Mouse (Mus musculus): ENCODE data around the gene Prdx5. TPM values are rescaled to one million over a fixed set of nuclear protein-coding genes. Genes with fewer than 3 reads are reported as not detected.
A peak's percentile ranks its signal among the peaks of the same experiment; 100 is the strongest.
"Not testable (repeated sequence)": the region's sequence is repeated elsewhere in the genome, so short reads cannot be mapped to it uniquely, and the experiment has no call there.

The Prdx5 gene
- polyA plus RNA-seq, 1 experiment from 2014 or later: 117 TPM

- Histone ChIP-seq H3K27ac (ENCODE audit: low read depth, low read length) (no peak overlapping the region), H3K9ac (ENCODE audit: low read depth, low read length) (no peak overlapping the region), H3K4me3 (ENCODE audit: low read depth, low read length) (no peak overlapping the region), H3K27me3 (replicated peaks; ENCODE audit: control insufficient read depth, insufficient read depth, low read length) (no peaks in the 10 kb centered on the region), H3K9me3 (ENCODE audit: control insufficient read depth, low read length) (no peaks in the 10 kb centered on the region), H3K36me3 (ENCODE audit: control insufficient read depth, insufficient read depth, low read length) (peaks cover 30% of the 10 kb centered on the region), H3K4me1 (replicated peaks; ENCODE audit: control insufficient read depth, insufficient read depth, low read length) (peaks cover 23% of the 10 kb centered on the region), H3K4me2 (no peak overlapping the region)
- DNase-seq (ENCODE audit: low spot score) (no peak), ATAC-seq (replicated peaks; ENCODE audit: low FRiP score) (no peak)
- WGBS: 86% methylated on average over 9 of the region's 9 CpGs
Measured at GRCm38 (mm10) chr19:6914540-6914939, 4.6 kb upstream of the Prdx5 start.

- Histone ChIP-seq H3K4me3 (ENCODE audit: low read depth, low read length) (no peak overlapping the region), H3K9me3 (ENCODE audit: control insufficient read depth, low read length) (no peaks in the 10 kb centered on the region), H3K36me3 (ENCODE audit: control insufficient read depth, insufficient read depth, low read length) (peaks cover 28% of the 10 kb centered on the region), H3K4me1 (replicated peaks; ENCODE audit: control insufficient read depth, insufficient read depth, low read length) (peaks cover 23% of the 10 kb centered on the region), H3K4me2 (no peak overlapping the region), H3K27ac (ENCODE audit: low read depth, low read length) (no peak overlapping the region), H3K9ac (ENCODE audit: low read depth, low read length) (no peak overlapping the region), H3K27me3 (replicated peaks; ENCODE audit: control insufficient read depth, insufficient read depth, low read length) (no peaks in the 10 kb centered on the region)
- ATAC-seq (replicated peaks; ENCODE audit: low FRiP score): no peak
- 82% methylated on average over 11 of the region's 11 CpGs for WGBS
- DNase-seq (ENCODE audit: low spot score): no peak
Measured at GRCm38 (mm10) chr19:6913991-6914390, 4.1 kb upstream of the Prdx5 start.

GRCm38 (mm10) chr19:6913036-6913435, 3.1 kb upstream of the Prdx5 start:
- H3K9me3 ChIP-seq (ENCODE audit: control insufficient read depth, low read length): no peaks in the 10 kb centered on the region
- no peak overlapping the region for H3K4me2 ChIP-seq
- H3K4me3 ChIP-seq (ENCODE audit: low read depth, low read length): no peak overlapping the region
- DNase-seq (ENCODE audit: low spot score) (no peak), ATAC-seq (replicated peaks; ENCODE audit: low FRiP score) (no peak)
- WGBS: 80% methylated on average over 6 of the region's 6 CpGs
- no peak overlapping the region for H3K9ac ChIP-seq (ENCODE audit: low read depth, low read length)
- peaks cover 29% of the 10 kb centered on the region for H3K4me1 ChIP-seq (replicated peaks; ENCODE audit: control insufficient read depth, insufficient read depth, low read length)
- H3K36me3 ChIP-seq (ENCODE audit: control insufficient read depth, insufficient read depth, low read length): peaks cover 28% of the 10 kb centered on the region
- H3K27me3 ChIP-seq (replicated peaks; ENCODE audit: control insufficient read depth, insufficient read depth, low read length): no peaks in the 10 kb centered on the region
- H3K27ac ChIP-seq (ENCODE audit: low read depth, low read length): no peak overlapping the region

GRCm38 (mm10) chr19:6912205-6912970, 2.5 kb upstream of the Prdx5 start:
- Histone ChIP-seq H3K4me3 (ENCODE audit: low read depth, low read length) (peak overlapping the region; percentile 3; the same call in 1 of the 2 replicates), H3K9me3 (ENCODE audit: control insufficient read depth, low read length) (no peaks in the 10 kb centered on the region), H3K4me1 (replicated peaks; ENCODE audit: control insufficient read depth, insufficient read depth, low read length) (peaks cover 35% of the 10 kb centered on the region), H3K4me2 (no peak overlapping the region), H3K27ac (ENCODE audit: low read depth, low read length) (no peak overlapping the region), H3K27me3 (replicated peaks; ENCODE audit: control insufficient read depth, insufficient read depth, low read length) (no peaks in the 10 kb centered on the region), H3K36me3 (ENCODE audit: control insufficient read depth, insufficient read depth, low read length) (peaks cover 28% of the 10 kb centered on the region), H3K9ac (ENCODE audit: low read depth, low read length) (no peak overlapping the region)
- DNase-seq (ENCODE audit: low spot score) (peak; percentile 32), ATAC-seq (replicated peaks; ENCODE audit: low FRiP score) (no peak)
- WGBS: 90% methylated on average over 15 of the region's 15 CpGs

- H3K36me3 ChIP-seq (ENCODE audit: control insufficient read depth, insufficient read depth, low read length): peaks cover 33% of the 10 kb centered on the region
- peak overlapping the region; percentile 89 for H3K4me2 ChIP-seq
- H3K9me3 ChIP-seq (ENCODE audit: control insufficient read depth, low read length): no peaks in the 10 kb centered on the region
- WGBS: 86% methylated on average over 19 of the region's 19 CpGs
- DNase-seq (ENCODE audit: low spot score) (peak; percentile 31), ATAC-seq (replicated peaks; ENCODE audit: low FRiP score) (no peak)
- peak overlapping the region; percentile 47 for H3K27ac ChIP-seq (ENCODE audit: low read depth, low read length)
- peaks cover 33% of the 10 kb centered on the region for H3K4me1 ChIP-seq (replicated peaks; ENCODE audit: control insufficient read depth, insufficient read depth, low read length)
- H3K9ac ChIP-seq (ENCODE audit: low read depth, low read length): peak overlapping the region; percentile 42
- H3K4me3 ChIP-seq (ENCODE audit: low read depth, low read length): peak overlapping the region; percentile 77
- no peaks in the 10 kb centered on the region for H3K27me3 ChIP-seq (replicated peaks; ENCODE audit: control insufficient read depth, insufficient read depth, low read length)
Measured at GRCm38 (mm10) chr19:6911101-6912074, 1.5 kb upstream of the Prdx5 start.

GRCm38 (mm10) chr19:6910306-6910705, 400 bp upstream of the Prdx5 start:
- H3K27me3 ChIP-seq (replicated peaks; ENCODE audit: control insufficient read depth, insufficient read depth, low read length); H3K9me3 ChIP-seq (ENCODE audit: control insufficient read depth, low read length): not testable (repeated sequence)
- H3K4me3 ChIP-seq (ENCODE audit: low read depth, low read length): peak overlapping the region; percentile 77
- peak overlapping the region; percentile 99 for H3K27ac ChIP-seq (ENCODE audit: low read depth, low read length)
- H3K36me3 ChIP-seq (ENCODE audit: control insufficient read depth, insufficient read depth, low read length): peaks cover 40% of the 10 kb centered on the region
- ATAC-seq (replicated peaks; ENCODE audit: low FRiP score) (peak; percentile 63), DNase-seq (ENCODE audit: low spot score) (peak; percentile 67)
- WGBS: 1% methylated on average over 30 of the region's 30 CpGs
- peak overlapping the region; percentile 84 for H3K9ac ChIP-seq (ENCODE audit: low read depth, low read length)
- peaks cover 24% of the 10 kb centered on the region for H3K4me1 ChIP-seq (replicated peaks; ENCODE audit: control insufficient read depth, insufficient read depth, low read length)
- H3K4me2 ChIP-seq: peak overlapping the region; percentile 89

GRCm38 (mm10) chr19:6909021-6909420, 885 bp downstream of the Prdx5 start:
- peaks cover 21% of the 10 kb centered on the region for H3K4me1 ChIP-seq (replicated peaks; ENCODE audit: control insufficient read depth, insufficient read depth, low read length)
- ATAC-seq (replicated peaks; ENCODE audit: low FRiP score): no peak
- peaks cover 43% of the 10 kb centered on the region for H3K36me3 ChIP-seq (ENCODE audit: control insufficient read depth, insufficient read depth, low read length)
- H3K9ac ChIP-seq (ENCODE audit: low read depth, low read length): peak overlapping the region; percentile 84
- H3K27ac ChIP-seq (ENCODE audit: low read depth, low read length): peak overlapping the region; percentile 99
- WGBS: 7% methylated on average over 11 of the region's 11 CpGs
- H3K9me3 ChIP-seq (ENCODE audit: control insufficient read depth, low read length): no peaks in the 10 kb centered on the region
- H3K4me3 ChIP-seq (ENCODE audit: low read depth, low read length): peak overlapping the region; percentile 77
- no peak for DNase-seq (ENCODE audit: low spot score)
- peak overlapping the region; percentile 89 for H3K4me2 ChIP-seq
- no peaks in the 10 kb centered on the region for H3K27me3 ChIP-seq (replicated peaks; ENCODE audit: control insufficient read depth, insufficient read depth, low read length)

GRCm38 (mm10) chr19:6907811-6908540, 1.9 kb downstream of the Prdx5 start:
- peaks cover 21% of the 10 kb centered on the region for H3K4me1 ChIP-seq (replicated peaks; ENCODE audit: control insufficient read depth, insufficient read depth, low read length)
- H3K9ac ChIP-seq (ENCODE audit: low read depth, low read length): peak overlapping the region; percentile 84; the same call in 1 of the 2 replicates
- peaks cover 33% of the 10 kb centered on the region for H3K36me3 ChIP-seq (ENCODE audit: control insufficient read depth, insufficient read depth, low read length)
- peak overlapping the region; percentile 89 for H3K4me2 ChIP-seq
- peak overlapping the region; percentile 77 for H3K4me3 ChIP-seq (ENCODE audit: low read depth, low read length)
- no peak overlapping the region for H3K27ac ChIP-seq (ENCODE audit: low read depth, low read length)
- no peaks in the 10 kb centered on the region for H3K27me3 ChIP-seq (replicated peaks; ENCODE audit: control insufficient read depth, insufficient read depth, low read length)
- WGBS: 79% methylated on average over 7 of the region's 7 CpGs
- no peak for DNase-seq (ENCODE audit: low spot score)
- ATAC-seq (replicated peaks; ENCODE audit: low FRiP score): no peak
- no peaks in the 10 kb centered on the region for H3K9me3 ChIP-seq (ENCODE audit: control insufficient read depth, low read length)

Measured in liver, embryonic 11.5 days (tissue).